Mouse (Mus musculus): Measurements from ENCODE around the gene Gm9844. TPM values are rescaled to one million over a fixed set of nuclear protein-coding genes. Genes with fewer than 3 reads are reported as not detected.

The Gm9844 gene
- polyA plus RNA-seq, 1 experiment = 6.4 TPM

GRCm38 (mm10) chr7:24853233-24853563, 8.8 kb upstream of the Gm9844 start:
- Histone ChIP-seq H3K27ac (ENCODE audit: insufficient read depth, low read length) (no peak overlapping the region), H3K4me1 (ENCODE audit: control insufficient read depth, insufficient read depth, low read length) (no peaks in the 10 kb centered on the region), H3K27me3 (ENCODE audit: control insufficient read depth, insufficient read depth, low read length) (no peaks in the 10 kb centered on the region), H3K4me3 (replicated peaks; ENCODE audit: insufficient read depth, low read depth, low read length) (no peak overlapping the region)
- no peak for TF ChIP-seq POLR2A (IDR thresholded peaks at IDR 0.05; ENCODE audit: borderline replicate concordance, insufficient read depth, low read length)
- TF ChIP-seq CTCF (IDR thresholded peaks at IDR 0.05; ENCODE audit: borderline replicate concordance, insufficient read depth, low read depth, low read length) = no peak
- no peak for DNase-seq

- WGBS = 46% methylated on average over 7 of the region's 7 CpGs
- TF ChIP-seq CTCF (IDR thresholded peaks at IDR 0.05; ENCODE audit: borderline replicate concordance, insufficient read depth, low read depth, low read length) = no peak
- no peak for TF ChIP-seq POLR2A (IDR thresholded peaks at IDR 0.05; ENCODE audit: borderline replicate concordance, insufficient read depth, low read length)
- Histone ChIP-seq H3K27me3 (ENCODE audit: control insufficient read depth, insufficient read depth, low read length) (no peaks in the 10 kb centered on the region), H3K4me1 (ENCODE audit: control insufficient read depth, insufficient read depth, low read length) (no peaks in the 10 kb centered on the region), H3K4me3 (replicated peaks; ENCODE audit: insufficient read depth, low read depth, low read length) (no peak overlapping the region), H3K27ac (ENCODE audit: insufficient read depth, low read length) (no peak overlapping the region)
- DNase-seq = no peak
Observed at GRCm38 (mm10) chr7:24853695-24854094, 8.3 kb upstream of the Gm9844 start.

- DNase-seq = no peak
- Histone ChIP-seq H3K27ac (ENCODE audit: insufficient read depth, low read length) (no peak overlapping the region), H3K4me1 (ENCODE audit: control insufficient read depth, insufficient read depth, low read length) (no peaks in the 10 kb centered on the region), H3K4me3 (replicated peaks; ENCODE audit: insufficient read depth, low read depth, low read length) (no peak overlapping the region), H3K27me3 (ENCODE audit: control insufficient read depth, insufficient read depth, low read length) (no peaks in the 10 kb centered on the region)
- no peak for TF ChIP-seq CTCF (IDR thresholded peaks at IDR 0.05; ENCODE audit: borderline replicate concordance, insufficient read depth, low read depth, low read length)
- no peak for TF ChIP-seq POLR2A (IDR thresholded peaks at IDR 0.05; ENCODE audit: borderline replicate concordance, insufficient read depth, low read length)
- WGBS = 34% methylated on average over 6 of the region's 6 CpGs
Observed at GRCm38 (mm10) chr7:24856460-24857120, 5.4 kb upstream of the Gm9844 start.

- H3K4me3 ChIP-seq (replicated peaks; ENCODE audit: insufficient read depth, low read depth, low read length) = no peak overlapping the region
- no peaks in the 10 kb centered on the region for H3K4me1 ChIP-seq (ENCODE audit: control insufficient read depth, insufficient read depth, low read length)
- no peak for TF ChIP-seq POLR2A (IDR thresholded peaks at IDR 0.05; ENCODE audit: borderline replicate concordance, insufficient read depth, low read length)
- no peak for TF ChIP-seq CTCF (IDR thresholded peaks at IDR 0.05; ENCODE audit: borderline replicate concordance, insufficient read depth, low read depth, low read length)
- no peaks in the 10 kb centered on the region for H3K27me3 ChIP-seq (ENCODE audit: control insufficient read depth, insufficient read depth, low read length)
- WGBS = 85% methylated on average over 5 of the region's 5 CpGs
- no peak for DNase-seq
- H3K27ac ChIP-seq (ENCODE audit: insufficient read depth, low read length) = no peak overlapping the region
Observed at GRCm38 (mm10) chr7:24859234-24859633, 2.8 kb upstream of the Gm9844 start.

GRCm38 (mm10) chr7:24862853-24863252, 840 bp downstream of the Gm9844 start:
- DNase-seq = no peak
- 86% methylated on average over 4 of the region's 4 CpGs for WGBS
- TF ChIP-seq POLR2A (IDR thresholded peaks at IDR 0.05; ENCODE audit: borderline replicate concordance, insufficient read depth, low read length) (no peak), CTCF (IDR thresholded peaks at IDR 0.05; ENCODE audit: borderline replicate concordance, insufficient read depth, low read depth, low read length) (no peak)
- no peaks in the 10 kb centered on the region for H3K4me1 ChIP-seq (ENCODE audit: control insufficient read depth, insufficient read depth, low read length)
- H3K27ac ChIP-seq (ENCODE audit: insufficient read depth, low read length) = no peak overlapping the region
- H3K4me3 ChIP-seq (replicated peaks; ENCODE audit: insufficient read depth, low read depth, low read length) = no peak overlapping the region
- no peaks in the 10 kb centered on the region for H3K27me3 ChIP-seq (ENCODE audit: control insufficient read depth, insufficient read depth, low read length)

GRCm38 (mm10) chr7:24864156-24864555, 2.1 kb downstream of the Gm9844 start:
- DNase-seq = no peak
- 24% methylated on average over 6 of the region's 6 CpGs for WGBS
- TF ChIP-seq POLR2A (IDR thresholded peaks at IDR 0.05; ENCODE audit: borderline replicate concordance, insufficient read depth, low read length) (no peak), CTCF (IDR thresholded peaks at IDR 0.05; ENCODE audit: borderline replicate concordance, insufficient read depth, low read depth, low read length) (no peak)
- Histone ChIP-seq H3K4me3 (replicated peaks; ENCODE audit: insufficient read depth, low read depth, low read length) (no peak overlapping the region), H3K27ac (ENCODE audit: insufficient read depth, low read length) (no peak overlapping the region), H3K27me3 (ENCODE audit: control insufficient read depth, insufficient read depth, low read length) (no peaks in the 10 kb centered on the region), H3K4me1 (ENCODE audit: control insufficient read depth, insufficient read depth, low read length) (no peaks in the 10 kb centered on the region)

- TF ChIP-seq CTCF (IDR thresholded peaks at IDR 0.05; ENCODE audit: borderline replicate concordance, insufficient read depth, low read depth, low read length) (no peak), POLR2A (IDR thresholded peaks at IDR 0.05; ENCODE audit: borderline replicate concordance, insufficient read depth, low read length) (no peak)
- no peaks in the 10 kb centered on the region for H3K4me1 ChIP-seq (ENCODE audit: control insufficient read depth, insufficient read depth, low read length)
- H3K4me3 ChIP-seq (replicated peaks; ENCODE audit: insufficient read depth, low read depth, low read length) = no peak overlapping the region
- H3K27ac ChIP-seq (ENCODE audit: insufficient read depth, low read length) = no peak overlapping the region
- no peak for DNase-seq
- 57% methylated on average over 17 of the region's 17 CpGs for WGBS
- H3K27me3 ChIP-seq (ENCODE audit: control insufficient read depth, insufficient read depth, low read length) = no peaks in the 10 kb centered on the region
Observed at GRCm38 (mm10) chr7:24869080-24869479, 7.1 kb downstream of the Gm9844 start.

GRCm38 (mm10) chr7:24869532-24870165, 7.6 kb downstream of the Gm9844 start, which contains the start of the genes Lypd4 and Dmrtc2:
Gene Lypd4, minus strand, starts transcription at chr7:24869941.
Gene Dmrtc2, plus strand, starts transcription at chr7:24870057.
- Histone ChIP-seq H3K27me3 (ENCODE audit: control insufficient read depth, insufficient read depth, low read length) (no peaks in the 10 kb centered on the region), H3K4me1 (ENCODE audit: control insufficient read depth, insufficient read depth, low read length) (no peaks in the 10 kb centered on the region), H3K27ac (ENCODE audit: insufficient read depth, low read length) (no peak within 1 kb of the TSS), H3K4me3 (replicated peaks; ENCODE audit: insufficient read depth, low read depth, low read length) (no peak within 1 kb of the TSS)
- no peak for DNase-seq
- 62% methylated on average over 41 of the region's 41 CpGs for WGBS
- TF ChIP-seq CTCF (IDR thresholded peaks at IDR 0.05; ENCODE audit: borderline replicate concordance, insufficient read depth, low read depth, low read length) (no peak), POLR2A (IDR thresholded peaks at IDR 0.05; ENCODE audit: borderline replicate concordance, insufficient read depth, low read length) (no peak)

Measured in cerebellum, adult 2 months (tissue).